Mouse (Mus musculus): ENCODE data around the gene Mphosph9. TPM values are rescaled to one million over a fixed set of nuclear protein-coding genes. Genes with fewer than 3 reads are reported as not detected.

Gene Mphosph9
- polyA plus RNA-seq, 1 experiment from 2014 or later: 18.8 TPM

DNA sequence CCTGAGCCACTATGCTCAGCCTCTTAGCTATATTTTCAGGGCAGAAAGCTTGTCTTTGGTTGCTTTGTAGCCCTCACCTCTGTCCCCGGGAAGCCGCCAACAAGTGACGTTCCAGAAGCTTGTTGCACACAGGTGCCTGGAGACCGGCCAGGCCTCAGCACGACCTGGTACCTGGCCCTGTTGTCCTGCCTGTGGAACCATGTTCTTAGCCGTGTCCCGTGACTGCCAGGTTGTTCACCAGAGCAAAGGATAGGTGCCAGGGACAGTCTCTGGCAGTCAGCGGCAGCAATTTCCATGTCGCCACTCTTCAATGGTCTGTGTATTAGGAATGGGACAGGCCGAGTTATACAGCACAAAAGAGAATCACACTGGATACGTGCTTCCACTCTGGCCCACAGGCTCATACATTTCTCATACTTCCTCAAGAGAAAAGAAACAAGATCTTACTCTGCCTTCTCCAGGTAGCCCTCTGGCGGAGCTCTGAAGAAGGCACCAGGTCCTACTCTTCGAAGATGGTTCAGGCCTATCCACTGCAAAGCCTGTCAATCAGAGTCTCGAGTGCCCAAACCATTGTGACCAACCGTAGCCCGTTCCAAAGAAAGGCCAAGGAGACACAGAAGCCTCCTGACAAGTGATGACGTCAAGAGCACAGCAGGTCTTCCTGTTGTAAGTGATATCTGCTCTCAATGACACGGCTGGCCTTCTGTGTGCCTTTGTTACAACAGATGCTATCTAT lies 117.3 kb downstream of the Mphosph9 start:
- Histone ChIP-seq H3K27ac (no peak overlapping the region), H3K27me3 (no peaks in the 10 kb centered on the region), H3K4me3 (replicated peaks) (no peak overlapping the region), H3K36me3 (no peaks in the 10 kb centered on the region), H3K9me3 (no peaks in the 10 kb centered on the region), H3K4me2 (no peak overlapping the region), H3K9ac (replicated peaks) (no peak overlapping the region), H3K4me1 (replicated peaks) (peaks cover 28% of the 10 kb centered on the region)
- ATAC-seq (ENCODE audit: insufficient number of reproducible peaks, insufficient read depth, low FRiP score, low TSS enrichment, low read depth): no peak
- WGBS: 85% methylated on average over 18 of the region's 18 CpGs

- 60% methylated on average over 6 of the region's 6 CpGs for WGBS
- Histone ChIP-seq H3K36me3 (no peaks in the 10 kb centered on the region), H3K9ac (replicated peaks) (no peak overlapping the region), H3K27me3 (no peaks in the 10 kb centered on the region), H3K4me3 (replicated peaks) (no peak overlapping the region), H3K4me2 (no peak overlapping the region), H3K9me3 (no peaks in the 10 kb centered on the region), H3K27ac (no peak overlapping the region), H3K4me1 (replicated peaks) (peaks cover 24% of the 10 kb centered on the region)
- ATAC-seq (ENCODE audit: insufficient number of reproducible peaks, insufficient read depth, low FRiP score, low TSS enrichment, low read depth): no peak
Measured at GRCm38 (mm10) chr5:124209850-124210249, 117.9 kb downstream of the Mphosph9 start.

DNA sequence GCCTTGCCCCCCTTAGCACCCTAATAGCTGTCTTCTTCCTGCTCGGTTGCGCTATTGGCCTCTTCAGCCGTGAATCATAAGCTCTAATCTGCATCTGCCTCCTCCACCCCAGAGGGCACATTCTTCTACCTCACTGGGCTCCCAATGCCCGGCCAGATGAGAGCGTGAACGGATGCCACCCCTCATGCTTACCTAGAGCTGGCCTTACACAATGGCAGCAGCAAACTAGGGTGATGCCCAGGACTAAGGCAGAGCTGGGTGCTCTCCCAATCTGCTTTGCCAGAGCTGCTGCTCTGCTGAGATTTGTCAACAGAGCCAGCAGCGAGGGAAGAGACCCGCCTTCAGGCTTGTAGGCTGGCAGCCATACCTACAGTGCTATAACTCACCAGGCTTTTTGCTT lies 119.7 kb downstream of the Mphosph9 start:
- Histone ChIP-seq H3K4me3 (replicated peaks) (no peak overlapping the region), H3K9ac (replicated peaks) (no peak overlapping the region), H3K9me3 (no peaks in the 10 kb centered on the region), H3K27me3 (no peaks in the 10 kb centered on the region), H3K4me2 (no peak overlapping the region), H3K36me3 (no peaks in the 10 kb centered on the region), H3K4me1 (replicated peaks) (peaks cover 21% of the 10 kb centered on the region), H3K27ac (no peak overlapping the region)
- WGBS: 68% methylated on average over 8 of the region's 8 CpGs
- ATAC-seq (ENCODE audit: insufficient number of reproducible peaks, insufficient read depth, low FRiP score, low TSS enrichment, low read depth): no peak

- Histone ChIP-seq H3K4me1 (replicated peaks) (peaks cover 24% of the 10 kb centered on the region), H3K27me3 (no peaks in the 10 kb centered on the region), H3K9me3 (no peaks in the 10 kb centered on the region), H3K4me2 (no peak overlapping the region), H3K4me3 (replicated peaks) (no peak overlapping the region), H3K27ac (peak overlapping the region; percentile 59), H3K36me3 (no peaks in the 10 kb centered on the region), H3K9ac (replicated peaks) (no peak overlapping the region)
- 27% methylated on average over 13 of the region's 13 CpGs for WGBS
- ATAC-seq (ENCODE audit: insufficient number of reproducible peaks, insufficient read depth, low FRiP score, low TSS enrichment, low read depth): peak; percentile 76; the same call in 1 of the 2 replicates
Measured at GRCm38 (mm10) chr5:124206481-124207038, 121.2 kb downstream of the Mphosph9 start.

DNA sequence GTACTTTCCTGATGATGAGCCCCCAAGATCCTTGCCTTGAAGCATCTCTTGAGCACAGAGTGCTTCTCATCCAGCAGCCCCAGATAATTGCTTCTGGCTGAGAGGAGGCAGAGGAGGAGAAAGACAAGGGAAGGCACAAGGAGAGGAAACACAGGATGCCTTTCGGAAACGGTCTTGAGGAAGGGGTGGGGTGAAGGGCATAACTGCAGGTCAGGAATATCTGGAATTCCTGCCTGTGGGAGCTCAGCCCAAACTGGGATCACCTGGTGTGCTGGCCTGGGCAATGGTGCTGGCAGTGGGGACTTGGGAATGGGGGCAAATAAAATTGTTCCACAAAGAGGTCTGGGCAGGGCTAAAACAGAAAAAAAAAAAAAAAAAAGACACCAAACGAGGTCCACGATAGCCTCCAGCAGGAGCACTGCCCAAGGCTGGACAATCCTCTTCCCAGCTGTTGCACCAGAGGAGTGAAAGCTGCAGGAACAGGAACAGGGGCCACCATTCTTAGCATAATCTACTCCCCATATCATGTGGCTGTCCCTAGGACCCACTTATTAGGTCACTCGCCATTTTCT lies 121.9 kb downstream of the Mphosph9 start:
- Histone ChIP-seq H3K4me1 (replicated peaks) (peaks cover 24% of the 10 kb centered on the region), H3K27me3 (no peaks in the 10 kb centered on the region), H3K4me3 (replicated peaks) (no peak overlapping the region), H3K27ac (0 out of 2 replicates have a peak overlapping the region, but pooled peaks have one; percentile 59), H3K4me2 (no peak overlapping the region), H3K36me3 (no peaks in the 10 kb centered on the region), H3K9me3 (no peaks in the 10 kb centered on the region), H3K9ac (replicated peaks) (no peak overlapping the region)
- 46% methylated on average over 5 of the region's 5 CpGs for WGBS
- no peak for ATAC-seq (ENCODE audit: insufficient number of reproducible peaks, insufficient read depth, low FRiP score, low TSS enrichment, low read depth)

- no peak overlapping the region for H3K27ac ChIP-seq
- H3K4me2 ChIP-seq: no peak overlapping the region
- WGBS: 84% methylated on average over 9 of the region's 9 CpGs
- no peaks in the 10 kb centered on the region for H3K9me3 ChIP-seq
- no peak overlapping the region for H3K9ac ChIP-seq (replicated peaks)
- no peak overlapping the region for H3K4me3 ChIP-seq (replicated peaks)
- peaks cover 24% of the 10 kb centered on the region for H3K4me1 ChIP-seq (replicated peaks)
- no peaks in the 10 kb centered on the region for H3K27me3 ChIP-seq
- ATAC-seq (ENCODE audit: insufficient number of reproducible peaks, insufficient read depth, low FRiP score, low TSS enrichment, low read depth): no peak
- H3K36me3 ChIP-seq: no peaks in the 10 kb centered on the region
Measured at GRCm38 (mm10) chr5:124205211-124205610, 122.6 kb downstream of the Mphosph9 start.

GRCm38 (mm10) chr5:124204127-124204794 lies 123.5 kb downstream of the Mphosph9 start:
- Histone ChIP-seq H3K27me3 (no peaks in the 10 kb centered on the region), H3K4me3 (replicated peaks) (no peak overlapping the region), H3K9me3 (no peaks in the 10 kb centered on the region), H3K27ac (no peak overlapping the region), H3K4me1 (replicated peaks) (peaks cover 28% of the 10 kb centered on the region), H3K9ac (replicated peaks) (no peak overlapping the region), H3K36me3 (no peaks in the 10 kb centered on the region), H3K4me2 (no peak overlapping the region)
- ATAC-seq (ENCODE audit: insufficient number of reproducible peaks, insufficient read depth, low FRiP score, low TSS enrichment, low read depth): no peak
- 90% methylated on average over 9 of the region's 9 CpGs for WGBS

GRCm38 (mm10) chr5:124203251-124203650 lies 124.5 kb downstream of the Mphosph9 start:
- no peaks in the 10 kb centered on the region for H3K27me3 ChIP-seq
- ATAC-seq (ENCODE audit: insufficient number of reproducible peaks, insufficient read depth, low FRiP score, low TSS enrichment, low read depth): no peak
- H3K27ac ChIP-seq: no peak overlapping the region
- peaks cover 29% of the 10 kb centered on the region for H3K4me1 ChIP-seq (replicated peaks)
- 85% methylated on average over 4 of the region's 4 CpGs for WGBS
- no peak overlapping the region for H3K4me3 ChIP-seq (replicated peaks)
- H3K4me2 ChIP-seq: no peak overlapping the region
- no peak overlapping the region for H3K9ac ChIP-seq (replicated peaks)
- H3K9me3 ChIP-seq: no peaks in the 10 kb centered on the region
- no peaks in the 10 kb centered on the region for H3K36me3 ChIP-seq

DNA sequence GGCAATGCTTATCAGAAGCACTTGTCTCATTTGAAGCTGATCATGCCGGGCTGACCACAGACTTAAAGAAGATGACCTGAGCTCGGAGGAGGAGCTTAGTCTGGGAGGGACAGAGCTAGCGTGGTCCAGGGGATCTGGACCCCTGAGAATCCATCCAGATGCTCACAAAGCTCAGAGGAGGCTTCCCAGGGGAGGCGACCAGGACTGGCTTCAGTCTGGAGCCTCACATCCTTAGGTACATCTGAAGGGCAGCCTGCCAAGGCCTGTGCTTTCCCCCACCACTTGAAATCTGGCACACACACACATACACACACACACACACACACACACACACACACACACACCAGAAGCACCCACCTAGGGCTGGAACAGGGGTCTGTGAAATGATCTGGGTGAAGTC lies 125.7 kb downstream of the Mphosph9 start:
- WGBS: 59% methylated on average over 4 of the region's 4 CpGs

GRCm38 (mm10) chr5:124201564-124201963 lies 126.2 kb downstream of the Mphosph9 start:
- H3K27ac ChIP-seq: no peak overlapping the region
- H3K4me2 ChIP-seq: no peak overlapping the region
- H3K9ac ChIP-seq (replicated peaks): no peak overlapping the region
- peaks cover 20% of the 10 kb centered on the region for H3K4me1 ChIP-seq (replicated peaks)
- no peak for ATAC-seq (ENCODE audit: insufficient number of reproducible peaks, insufficient read depth, low FRiP score, low TSS enrichment, low read depth)
- 71% methylated on average over 2 of the region's 2 CpGs for WGBS
- no peak overlapping the region for H3K4me3 ChIP-seq (replicated peaks)
- no peaks in the 10 kb centered on the region for H3K9me3 ChIP-seq
- H3K36me3 ChIP-seq: no peaks in the 10 kb centered on the region
- H3K27me3 ChIP-seq: no peaks in the 10 kb centered on the region

More for the DNA sequence above, 125.7 kb downstream of the Mphosph9 start:
- ATAC-seq (ENCODE audit: insufficient number of reproducible peaks, insufficient read depth, low FRiP score, low TSS enrichment, low read depth): no peak
- H3K4me2 ChIP-seq: no peak overlapping the region
- no peaks in the 10 kb centered on the region for H3K9me3 ChIP-seq
- no peak overlapping the region for H3K27ac ChIP-seq
- no peak overlapping the region for H3K4me3 ChIP-seq (replicated peaks)
- peaks cover 25% of the 10 kb centered on the region for H3K4me1 ChIP-seq (replicated peaks)
- no peaks in the 10 kb centered on the region for H3K36me3 ChIP-seq
- no peak overlapping the region for H3K9ac ChIP-seq (replicated peaks)
- H3K27me3 ChIP-seq: no peaks in the 10 kb centered on the region

Data from limb, embryonic 12.5 days (tissue).